Mouse (Mus musculus): Measurements from ENCODE around the gene Krtap10-4. TPM values are rescaled to one million over a fixed set of nuclear protein-coding genes. Genes with fewer than 3 reads are reported as not detected.

Krtap10-4 gene
- not detected in 2 replicates for polyA plus RNA-seq (2012; rRNA removed; ENCODE audit: low replicate concordance)

DNA sequence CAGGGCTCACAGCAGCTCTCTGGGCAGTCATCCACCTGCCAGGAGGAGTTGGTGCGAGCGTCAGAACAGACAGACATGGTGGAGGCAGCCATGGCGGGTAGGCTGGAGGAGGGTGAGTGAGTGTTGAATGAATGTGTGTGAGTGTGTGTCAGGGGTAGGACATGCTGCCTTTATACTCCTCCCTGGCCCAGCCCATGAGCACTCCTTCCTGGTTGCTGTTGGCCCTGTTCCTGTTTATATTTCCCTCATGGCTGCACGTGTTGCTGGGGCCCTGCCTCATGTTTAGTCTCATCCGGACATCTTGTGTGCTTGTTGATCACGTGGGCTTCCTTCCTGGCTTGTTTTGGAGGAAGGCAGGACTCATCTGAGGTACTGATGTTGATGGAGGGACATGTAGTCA, at the start of gene Krtap10-4:
Krtap10-4 (minus strand) TSS at position 145 of the 400 bp plus-strand sequence.

DNA sequence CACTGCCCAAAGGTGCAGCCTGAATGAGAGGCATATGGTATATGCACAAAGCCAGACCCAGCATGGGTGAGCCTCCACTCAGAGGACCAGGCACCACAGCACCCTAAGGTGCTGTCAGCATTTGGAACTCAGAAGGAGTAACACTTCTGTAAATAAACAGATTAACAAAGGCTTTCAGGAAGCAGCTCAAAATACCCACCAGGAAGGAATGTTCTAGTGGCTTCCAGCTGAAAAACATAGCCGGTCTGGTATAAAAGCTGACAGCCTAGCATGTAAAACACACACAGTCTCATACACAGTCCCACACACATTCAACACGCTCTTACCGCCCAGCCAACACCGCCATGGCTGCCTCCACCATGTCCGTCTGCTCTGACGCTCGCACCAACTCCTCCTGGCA, 34.8 kb upstream of the Krtap10-4 start, which contains the start of gene Gm3285:
Gm3285 (plus strand) TSS at position 301 of the 400 bp plus-strand sequence.

DNA sequence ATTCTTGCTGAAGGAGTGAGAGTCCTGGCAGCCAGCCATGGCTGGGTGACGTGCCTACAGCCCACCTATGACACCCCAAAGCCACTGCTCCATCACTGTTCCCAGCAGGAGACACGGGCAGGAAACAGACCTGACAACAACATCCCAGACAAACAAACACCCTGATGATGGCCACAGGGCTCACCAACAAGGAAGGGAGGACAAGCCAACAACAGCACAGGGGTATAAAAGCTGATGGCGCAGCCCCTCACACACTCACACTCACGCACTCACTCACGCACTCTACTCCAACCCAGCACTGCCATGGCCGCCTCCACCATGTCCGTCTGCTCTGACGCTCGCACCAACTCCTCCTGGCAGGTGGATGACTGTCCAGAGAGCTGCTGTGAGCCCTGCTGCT, 25.7 kb upstream of the Krtap10-4 start, which contains the start of gene Gm10318:
Gm10318 (plus strand) TSS at position 301 of the 400 bp plus-strand sequence.

DNA sequence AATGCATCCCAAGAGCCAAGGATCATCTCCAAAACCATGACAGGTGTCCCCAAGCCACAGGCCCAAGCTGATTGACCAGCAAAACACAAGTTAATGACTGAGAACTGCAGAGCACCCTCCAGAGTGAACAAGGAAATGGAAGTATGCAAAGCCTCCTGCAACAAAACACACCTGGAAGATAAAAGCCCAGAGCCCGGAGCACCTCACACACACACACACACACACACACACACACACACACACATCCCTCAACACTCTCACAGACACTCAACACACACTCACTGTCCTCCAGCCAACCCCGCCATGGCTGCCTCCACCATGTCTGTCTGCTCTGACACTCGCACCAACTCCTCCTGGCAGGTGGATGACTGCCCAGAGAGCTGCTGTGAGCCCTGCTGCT, 19.6 kb upstream of the Krtap10-4 start, which contains the start of gene Gm36176:
Gm36176 (plus strand) TSS at position 301 of the 400 bp plus-strand sequence.

DNA sequence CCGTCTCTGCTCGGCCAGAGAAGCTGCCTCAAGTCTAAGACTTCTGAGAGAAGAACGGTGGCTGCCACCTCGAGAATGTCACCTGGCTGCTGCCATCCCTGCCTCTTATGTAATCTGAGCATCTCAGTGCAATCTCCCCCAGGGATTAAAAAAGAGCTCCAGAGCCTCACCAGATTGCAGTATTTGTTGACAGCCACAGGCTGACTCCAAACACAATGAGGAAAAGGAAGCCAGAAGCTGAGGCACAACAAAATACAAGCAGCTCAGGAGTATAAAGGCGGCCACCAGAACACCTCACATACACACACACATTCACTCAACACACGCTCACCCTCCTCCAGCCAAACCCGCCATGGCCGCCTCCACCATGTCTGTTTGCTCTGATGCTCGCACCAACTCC, 8.8 kb upstream of the Krtap10-4 start, which contains the start of gene Krtap10-10:
Krtap10-10 (plus strand) TSS at position 301 of the 400 bp plus-strand sequence.

DNA sequence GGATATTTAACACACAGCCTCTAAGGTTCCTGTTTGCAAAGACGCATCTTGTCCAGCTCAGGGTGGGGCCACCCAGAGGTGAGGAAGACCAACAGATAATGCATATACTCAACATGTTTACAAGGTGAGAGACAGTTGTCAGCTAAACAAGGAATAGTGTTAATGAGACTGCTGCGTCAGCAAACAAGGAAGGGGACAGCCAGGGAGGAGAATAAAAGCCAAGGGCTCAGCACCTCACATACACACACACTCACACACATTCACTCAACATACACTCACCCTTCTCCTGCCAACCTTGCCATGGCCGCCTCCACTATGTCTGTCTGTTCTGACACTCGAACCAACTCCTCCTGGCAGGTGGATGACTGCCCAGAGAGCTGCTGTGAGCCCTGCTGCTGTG, 12.5 kb downstream of the Krtap10-4 start, which contains the start of gene Gm2696:
Gm2696 (plus strand) TSS at position 301 of the 400 bp plus-strand sequence.

GRCm38 (mm10) chr10:77811743-77812142, 15.2 kb downstream of the Krtap10-4 start, which contains the start of gene Gm9507:
Gm9507 (minus strand) TSS chr10:77811843.

GRCm38 (mm10) chr10:77798921-77799508, 27.9 kb downstream of the Krtap10-4 start, which contains the start of gene Gm19668:
Gm19668 (minus strand) TSS chr10:77799133.

DNA sequence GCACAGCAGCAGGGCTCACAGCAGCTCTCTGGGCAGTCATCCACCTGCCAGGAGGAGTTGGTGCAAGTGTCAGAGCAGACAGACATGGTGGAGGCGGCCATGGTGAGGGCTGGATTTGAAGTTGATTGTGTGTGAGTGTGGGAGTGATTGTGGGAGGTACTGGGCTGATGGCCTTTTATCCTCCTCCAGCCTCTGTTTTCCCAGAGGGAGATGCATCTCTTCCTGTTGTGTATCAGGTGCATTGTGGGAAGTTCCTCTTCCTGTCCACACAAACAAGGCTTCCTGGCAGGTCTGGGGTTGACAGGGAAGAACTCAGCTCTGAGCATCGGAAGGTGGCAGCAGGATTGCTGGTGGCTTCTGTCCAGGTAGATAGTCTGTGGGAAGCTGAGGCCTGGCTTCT, 31.9 kb downstream of the Krtap10-4 start, which contains the start of gene Gm9639:
Gm9639 (minus strand) TSS at position 101 of the 400 bp plus-strand sequence.

GRCm38 (mm10) chr10:77787876-77788275, 39.0 kb downstream of the Krtap10-4 start, which contains the start of gene Gm7137:
Gm7137 (minus strand) TSS chr10:77788200.

GRCm38 (mm10) chr10:77782442-77782841, 44.5 kb downstream of the Krtap10-4 start, which contains the start of gene Gm3250:
Gm3250 (minus strand) TSS chr10:77782542.

GRCm38 (mm10) chr10:77776844-77777243, 50.1 kb downstream of the Krtap10-4 start, which contains the start of gene Gm7138:
Gm7138 (minus strand) TSS chr10:77776944.

Other genes starting within 250 kb of the Krtap10-4 start
- 99.6 and 136 TPM in 2 replicates for gene Pttg1ip, start 245.4 kb downstream of the Krtap10-4 start, polyA plus RNA-seq (2012; rRNA removed; ENCODE audit: low replicate concordance)
- 114 and 144 TPM in 2 replicates for gene Sumo3, start 221.0 kb downstream of the Krtap10-4 start, polyA plus RNA-seq (2012; rRNA removed; ENCODE audit: low replicate concordance)
- gene Gm49325, start 220.9 kb downstream of the Krtap10-4 start, polyA plus RNA-seq (2012; rRNA removed; ENCODE audit: low replicate concordance), result not detected in 2 replicates
- gene Ube2g2, start 204.8 kb downstream of the Krtap10-4 start, polyA plus RNA-seq (2012; rRNA removed; ENCODE audit: low replicate concordance), result 18.6 and 24.1 TPM in 2 replicates
- 0.19 and 0.56 TPM in 2 replicates for gene Tspear, start 140.5 kb downstream of the Krtap10-4 start, polyA plus RNA-seq (2012; rRNA removed; ENCODE audit: low replicate concordance)
- gene Gm19402, start 136.3 kb downstream of the Krtap10-4 start, polyA plus RNA-seq (2012; rRNA removed; ENCODE audit: low replicate concordance), result not detected in 2 replicates
- not detected in 2 replicates for gene Gm9508, start 129.9 kb downstream of the Krtap10-4 start, polyA plus RNA-seq (2012; rRNA removed; ENCODE audit: low replicate concordance)
- gene Gm10272, start 120.5 kb downstream of the Krtap10-4 start, polyA plus RNA-seq (2012; rRNA removed; ENCODE audit: low replicate concordance), result 1.1 TPM in 1 of 2 replicates, not detected in the other
- gene Gm10024, start 115.6 kb downstream of the Krtap10-4 start, polyA plus RNA-seq (2012; rRNA removed; ENCODE audit: low replicate concordance), result not detected in 2 replicates
- gene Gm10142, start 111.3 kb downstream of the Krtap10-4 start, polyA plus RNA-seq (2012; rRNA removed; ENCODE audit: low replicate concordance), result not detected in 2 replicates
- 0.43 TPM in 1 of 2 replicates, not detected in the other for gene Krtap12-1, start 106.5 kb downstream of the Krtap10-4 start, polyA plus RNA-seq (2012; rRNA removed; ENCODE audit: low replicate concordance)
- gene Gm10100, start 100.6 kb downstream of the Krtap10-4 start, polyA plus RNA-seq (2012; rRNA removed; ENCODE audit: low replicate concordance), result not detected in 2 replicates
- gene Gm18596, start 84.5 kb downstream of the Krtap10-4 start, polyA plus RNA-seq (2012; rRNA removed; ENCODE audit: low replicate concordance), result not detected in 2 replicates
- not detected in 2 replicates for gene Gm9736, start 75.7 kb downstream of the Krtap10-4 start, polyA plus RNA-seq (2012; rRNA removed; ENCODE audit: low replicate concordance)
- gene Gm3233, start 67.4 kb downstream of the Krtap10-4 start, polyA plus RNA-seq (2012; rRNA removed; ENCODE audit: low replicate concordance), result not detected in 2 replicates
- gene Gm3238, start 55.8 kb downstream of the Krtap10-4 start, polyA plus RNA-seq (2012; rRNA removed; ENCODE audit: low replicate concordance), result not detected in 2 replicates
- gene Gm7138, start 50.2 kb downstream of the Krtap10-4 start, polyA plus RNA-seq (2012; rRNA removed; ENCODE audit: low replicate concordance), result not detected in 2 replicates
- gene Gm3250, start 44.6 kb downstream of the Krtap10-4 start, polyA plus RNA-seq (2012; rRNA removed; ENCODE audit: low replicate concordance), result not detected in 2 replicates
- not detected in 2 replicates for gene Gm7137, start 38.9 kb downstream of the Krtap10-4 start, polyA plus RNA-seq (2012; rRNA removed; ENCODE audit: low replicate concordance)
- gene Gm9639, start 32.0 kb downstream of the Krtap10-4 start, polyA plus RNA-seq (2012; rRNA removed; ENCODE audit: low replicate concordance), result not detected in 2 replicates
- gene Gm19668, start 28.0 kb downstream of the Krtap10-4 start, polyA plus RNA-seq (2012; rRNA removed; ENCODE audit: low replicate concordance), result not detected in 2 replicates
- not detected in 2 replicates for gene Gm9507, start 15.3 kb downstream of the Krtap10-4 start, polyA plus RNA-seq (2012; rRNA removed; ENCODE audit: low replicate concordance)
- gene Gm2696, start 12.4 kb downstream of the Krtap10-4 start, polyA plus RNA-seq (2012; rRNA removed; ENCODE audit: low replicate concordance), result not detected in 2 replicates
- gene Krtap10-10, start 8.9 kb upstream of the Krtap10-4 start, polyA plus RNA-seq (2012; rRNA removed; ENCODE audit: low replicate concordance), result not detected in 2 replicates
- gene Gm36176, start 19.7 kb upstream of the Krtap10-4 start, polyA plus RNA-seq (2012; rRNA removed; ENCODE audit: low replicate concordance), result not detected in 2 replicates
- gene Gm10318, start 25.8 kb upstream of the Krtap10-4 start, polyA plus RNA-seq (2012; rRNA removed; ENCODE audit: low replicate concordance), result 0.27 TPM in 1 of 2 replicates, not detected in the other
- not detected in 2 replicates for gene Gm3285, start 34.9 kb upstream of the Krtap10-4 start, polyA plus RNA-seq (2012; rRNA removed; ENCODE audit: low replicate concordance)
- 6.2 and 6.9 TPM in 2 replicates for gene Lrrc3, start 75.4 kb upstream of the Krtap10-4 start, polyA plus RNA-seq (2012; rRNA removed; ENCODE audit: low replicate concordance)
- gene Trpm2, start 143.5 kb upstream of the Krtap10-4 start, polyA plus RNA-seq (2012; rRNA removed; ENCODE audit: low replicate concordance), result 1.3 and 2.2 TPM in 2 replicates
- gene 1810043G02Rik, start 151.4 kb upstream of the Krtap10-4 start, polyA plus RNA-seq (2012; rRNA removed; ENCODE audit: low replicate concordance), result 13.2 and 15.9 TPM in 2 replicates
- gene Pfkl, start 183.0 kb upstream of the Krtap10-4 start, polyA plus RNA-seq (2012; rRNA removed; ENCODE audit: low replicate concordance), result 31.3 and 60.7 TPM in 2 replicates
- 0.21 and 0.59 TPM in 2 replicates for gene Dnmt3l, start 214.9 kb upstream of the Krtap10-4 start, polyA plus RNA-seq (2012; rRNA removed; ENCODE audit: low replicate concordance)
- gene Aire, start 216.5 kb upstream of the Krtap10-4 start, polyA plus RNA-seq (2012; rRNA removed; ENCODE audit: low replicate concordance), result 0.36 and 0.49 TPM in 2 replicates
- gene Icosl, start 242.2 kb upstream of the Krtap10-4 start, polyA plus RNA-seq (2012; rRNA removed; ENCODE audit: low replicate concordance), result 6.3 and 7.0 TPM in 2 replicates